Mouse (Mus musculus): ENCODE measurements around the gene Syngap1. TPM values are rescaled to one million over a fixed set of nuclear protein-coding genes. Genes with fewer than 3 reads are reported as not detected.

The Syngap1 gene
- polyA plus RNA-seq, 1 experiment from 2014 or later, result 0.70 TPM

GRCm38 (mm10) chr17:26953726-26954125 lies 12.7 kb downstream of the Syngap1 start:
- peaks cover 2% of the 10 kb centered on the region for H3K4me1 ChIP-seq (replicated peaks; ENCODE audit: control insufficient read depth, insufficient read depth)
- H3K9ac ChIP-seq (ENCODE audit: low read length), result no peak overlapping the region
- no peaks in the 10 kb centered on the region; the same call in 1 of the 2 replicates for H3K36me3 ChIP-seq (ENCODE audit: control insufficient read depth, insufficient read depth, low read length)
- no peak overlapping the region for H3K4me2 ChIP-seq (replicated peaks; ENCODE audit: low read depth)
- no peak overlapping the region for H3K27ac ChIP-seq (replicated peaks)
- no peaks in the 10 kb centered on the region for H3K27me3 ChIP-seq (ENCODE audit: control insufficient read depth, insufficient read depth, low read length)
- no peaks in the 10 kb centered on the region for H3K9me3 ChIP-seq (ENCODE audit: control insufficient read depth, low read length)
- WGBS, result 45% methylated on average over 10 of the region's 16 CpGs
- DNase-seq (ENCODE audit: low spot score) (peak; percentile 43), ATAC-seq (ENCODE audit: low FRiP score, low TSS enrichment) (0 out of 2 replicates have a peak, but pooled peaks have one; percentile 22)
- no peak overlapping the region for H3K4me3 ChIP-seq (ENCODE audit: low read depth, low read length)
- TF ChIP-seq EP300 (optimal IDR thresholded peaks at IDR 0.05) (no peak), CTCF (IDR thresholded peaks at IDR 0.05; ENCODE audit: low read depth) (no peak)

GRCm38 (mm10) chr17:26956309-26956708 lies 15.3 kb downstream of the Syngap1 start:
- no peak overlapping the region for H3K27ac ChIP-seq (replicated peaks)
- H3K27me3 ChIP-seq (ENCODE audit: control insufficient read depth, insufficient read depth, low read length), result no peaks in the 10 kb centered on the region
- no peaks in the 10 kb centered on the region; the same call in 1 of the 2 replicates for H3K36me3 ChIP-seq (ENCODE audit: control insufficient read depth, insufficient read depth, low read length)
- H3K4me3 ChIP-seq (ENCODE audit: low read depth, low read length), result no peak overlapping the region
- ATAC-seq (ENCODE audit: low FRiP score, low TSS enrichment) (no peak), DNase-seq (ENCODE audit: low spot score) (no peak)
- no peak overlapping the region for H3K4me2 ChIP-seq (replicated peaks; ENCODE audit: low read depth)
- TF ChIP-seq CTCF (IDR thresholded peaks at IDR 0.05; ENCODE audit: low read depth), result no peak
- no peak for TF ChIP-seq EP300 (optimal IDR thresholded peaks at IDR 0.05)
- no peaks in the 10 kb centered on the region; the same call in 1 of the 2 replicates for H3K4me1 ChIP-seq (replicated peaks; ENCODE audit: control insufficient read depth, insufficient read depth)
- H3K9ac ChIP-seq (ENCODE audit: low read length), result no peak overlapping the region
- H3K9me3 ChIP-seq (ENCODE audit: control insufficient read depth, low read length), result no peaks in the 10 kb centered on the region
- 61% methylated on average over 5 of the region's 5 CpGs for WGBS

GRCm38 (mm10) chr17:26956895-26957294 lies 15.8 kb downstream of the Syngap1 start:
- Histone ChIP-seq H3K4me2 (replicated peaks; ENCODE audit: low read depth) (no peak overlapping the region), H3K9me3 (ENCODE audit: control insufficient read depth, low read length) (no peaks in the 10 kb centered on the region), H3K27me3 (ENCODE audit: control insufficient read depth, insufficient read depth, low read length) (no peaks in the 10 kb centered on the region), H3K36me3 (ENCODE audit: control insufficient read depth, insufficient read depth, low read length) (no peaks in the 10 kb centered on the region; the same call in 1 of the 2 replicates), H3K4me1 (replicated peaks; ENCODE audit: control insufficient read depth, insufficient read depth) (no peaks in the 10 kb centered on the region; the same call in 1 of the 2 replicates), H3K9ac (ENCODE audit: low read length) (no peak overlapping the region), H3K4me3 (ENCODE audit: low read depth, low read length) (no peak overlapping the region), H3K27ac (replicated peaks) (no peak overlapping the region)
- TF ChIP-seq EP300 (optimal IDR thresholded peaks at IDR 0.05), result no peak
- TF ChIP-seq CTCF (IDR thresholded peaks at IDR 0.05; ENCODE audit: low read depth), result no peak
- ATAC-seq (ENCODE audit: low FRiP score, low TSS enrichment), result no peak
- 88% methylated on average over 18 of the region's 18 CpGs for WGBS
- no peak for DNase-seq (ENCODE audit: low spot score)

- TF ChIP-seq CTCF (IDR thresholded peaks at IDR 0.05; ENCODE audit: low read depth) (no peak), EP300 (optimal IDR thresholded peaks at IDR 0.05) (no peak)
- H3K9me3 ChIP-seq (ENCODE audit: control insufficient read depth, low read length), result no peaks in the 10 kb centered on the region
These were observed 16.8 kb downstream of the Syngap1 start for GRCm38 (mm10) chr17:26957872-26958271.

GRCm38 (mm10) chr17:26958880-26959279 lies 17.8 kb downstream of the Syngap1 start:
- H3K36me3 ChIP-seq (ENCODE audit: control insufficient read depth, insufficient read depth, low read length), result no peaks in the 10 kb centered on the region; the same call in 1 of the 2 replicates
- no peak overlapping the region for H3K27ac ChIP-seq (replicated peaks)
- WGBS, result 64% methylated on average over 5 of the region's 5 CpGs
- H3K27me3 ChIP-seq (ENCODE audit: control insufficient read depth, insufficient read depth, low read length), result no peaks in the 10 kb centered on the region
- H3K9ac ChIP-seq (ENCODE audit: low read length), result no peak overlapping the region
- H3K4me3 ChIP-seq (ENCODE audit: low read depth, low read length), result no peak overlapping the region
- DNase-seq (ENCODE audit: low spot score) (no peak), ATAC-seq (ENCODE audit: low FRiP score, low TSS enrichment) (no peak)
- H3K4me2 ChIP-seq (replicated peaks; ENCODE audit: low read depth), result no peak overlapping the region
- no peaks in the 10 kb centered on the region for H3K9me3 ChIP-seq (ENCODE audit: control insufficient read depth, low read length)
- TF ChIP-seq CTCF (IDR thresholded peaks at IDR 0.05; ENCODE audit: low read depth) (no peak), EP300 (optimal IDR thresholded peaks at IDR 0.05) (no peak)
- no peaks in the 10 kb centered on the region for H3K4me1 ChIP-seq (replicated peaks; ENCODE audit: control insufficient read depth, insufficient read depth)

More at GRCm38 (mm10) chr17:26957872-26958271, 16.8 kb downstream of the Syngap1 start:
- ATAC-seq (ENCODE audit: low FRiP score, low TSS enrichment), result no peak
- Histone ChIP-seq H3K4me1 (replicated peaks; ENCODE audit: control insufficient read depth, insufficient read depth) (no peaks in the 10 kb centered on the region; the same call in 1 of the 2 replicates), H3K36me3 (ENCODE audit: control insufficient read depth, insufficient read depth, low read length) (no peaks in the 10 kb centered on the region; the same call in 1 of the 2 replicates), H3K4me2 (replicated peaks; ENCODE audit: low read depth) (no peak overlapping the region), H3K4me3 (ENCODE audit: low read depth, low read length) (no peak overlapping the region), H3K9ac (ENCODE audit: low read length) (no peak overlapping the region), H3K27ac (replicated peaks) (no peak overlapping the region), H3K27me3 (ENCODE audit: control insufficient read depth, insufficient read depth, low read length) (no peaks in the 10 kb centered on the region)
- WGBS, result 95% methylated on average over 5 of the region's 5 CpGs
- DNase-seq (ENCODE audit: low spot score), result no peak

- no peak overlapping the region for H3K4me2 ChIP-seq (replicated peaks; ENCODE audit: low read depth)
- ATAC-seq (ENCODE audit: low FRiP score, low TSS enrichment), result no peak
- H3K9ac ChIP-seq (ENCODE audit: low read length), result no peak overlapping the region
- no peaks in the 10 kb centered on the region for H3K27me3 ChIP-seq (ENCODE audit: control insufficient read depth, insufficient read depth, low read length)
- H3K4me3 ChIP-seq (ENCODE audit: low read depth, low read length), result no peak overlapping the region
- H3K9me3 ChIP-seq (ENCODE audit: control insufficient read depth, low read length), result no peaks in the 10 kb centered on the region
- 95% methylated on average over 4 of the region's 4 CpGs for WGBS
- no peak for DNase-seq (ENCODE audit: low spot score)
- no peaks in the 10 kb centered on the region for H3K4me1 ChIP-seq (replicated peaks; ENCODE audit: control insufficient read depth, insufficient read depth)
- H3K36me3 ChIP-seq (ENCODE audit: control insufficient read depth, insufficient read depth, low read length), result no peaks in the 10 kb centered on the region; the same call in 1 of the 2 replicates
- TF ChIP-seq EP300 (optimal IDR thresholded peaks at IDR 0.05) (no peak), CTCF (IDR thresholded peaks at IDR 0.05; ENCODE audit: low read depth) (no peak)
- no peak overlapping the region for H3K27ac ChIP-seq (replicated peaks)
These were observed 18.8 kb downstream of the Syngap1 start for GRCm38 (mm10) chr17:26959815-26960214.
